ENCODE assay signal across 8 mouse cellular contexts in the genomic region with DNA sequence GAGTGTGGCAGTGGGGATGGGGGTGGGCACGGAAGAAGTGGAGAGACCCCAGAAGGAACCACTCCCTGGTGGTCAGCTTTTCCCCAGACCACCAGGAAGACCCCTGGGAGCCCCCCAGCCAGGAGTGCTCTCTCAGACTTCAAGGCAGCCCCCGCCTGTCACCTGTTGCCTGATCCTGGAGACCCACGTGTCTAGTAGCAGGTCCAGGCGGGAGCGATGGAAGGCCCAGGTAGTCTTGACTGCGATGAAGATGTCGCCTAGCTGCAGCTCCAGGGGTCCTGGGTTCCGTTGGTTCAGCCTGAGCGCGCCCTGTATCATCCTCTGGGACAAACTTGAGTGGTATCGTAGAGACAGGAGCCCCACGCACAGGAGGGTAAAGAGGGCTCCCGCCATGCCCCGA. TPM values are rescaled to one million over a fixed set of nuclear protein-coding genes. Genes with fewer than 3 reads are reported as not detected.
DNase-seq lines count a peak whose midpoint lies in the region; ATAC-seq lines count a peak whose summit lies in the region.

No protein-coding gene starts in this region.

- H3K4me3 ChIP-seq in kidney, embryonic 14.5 days (ENCODE audit: low read length) = peak overlapping the region; percentile 25
- H3K4me3 ChIP-seq in brown adipose tissue, adult 24 weeks (ENCODE audit: insufficient read depth, low read depth, low read length) = peak overlapping the region; percentile 64
- peak overlapping the region; percentile 24 for H3K4me3 ChIP-seq in hindbrain, embryonic 14.5 days (replicated peaks; ENCODE audit: low read length)
- peak overlapping the region; percentile 51 for H3K4me3 ChIP-seq in midbrain, embryonic 12.5 days

- WGBS in kidney, embryonic 14.5 days = 48% methylated on average over 14 of the region's 14 CpGs
- WGBS in hindbrain, embryonic 14.5 days = 28% methylated on average over 14 of the region's 14 CpGs
- 26% methylated on average over 14 of the region's 14 CpGs for WGBS in midbrain, embryonic 12.5 days

- H3K4me2 ChIP-seq in kidney, embryonic 14.5 days (replicated peaks; ENCODE audit: low read depth, low read length) = peak overlapping the region; percentile 43
- peak overlapping the region; percentile 45 for H3K4me2 ChIP-seq in hindbrain, embryonic 14.5 days (replicated peaks)
- H3K4me2 ChIP-seq in midbrain, embryonic 12.5 days (replicated peaks) = peak overlapping the region; percentile 74

- peak overlapping the region; percentile 63; the same call in 1 of the 2 replicates for H3K27ac ChIP-seq in kidney, embryonic 14.5 days (ENCODE audit: low read depth, low read length)
- H3K27ac ChIP-seq in brown adipose tissue, adult 24 weeks (replicated peaks; ENCODE audit: low read depth, low read length) = peak overlapping the region; percentile 96
- H3K27ac ChIP-seq in hindbrain, embryonic 14.5 days = peak overlapping the region; percentile 61; the same call in 1 of the 2 replicates
- H3K27ac ChIP-seq in midbrain, embryonic 12.5 days (replicated peaks) = peak overlapping the region; percentile 100

- peaks cover 8% of the 10 kb centered on the region; the same call in 1 of the 2 replicates for H3K9me3 ChIP-seq in kidney, embryonic 14.5 days (ENCODE audit: control insufficient read depth, low read length)
- H3K9me3 ChIP-seq in hindbrain, embryonic 14.5 days (ENCODE audit: control insufficient read depth, low read length) = no peaks in the 10 kb centered on the region
- no peaks in the 10 kb centered on the region for H3K9me3 ChIP-seq in midbrain, embryonic 12.5 days

- no peaks in the 10 kb centered on the region for H3K27me3 ChIP-seq in kidney, embryonic 14.5 days (ENCODE audit: control insufficient read depth, insufficient read depth, low read length)
- no peaks in the 10 kb centered on the region for H3K27me3 ChIP-seq in hindbrain, embryonic 14.5 days (ENCODE audit: control insufficient read depth, insufficient read depth, low read length)
- no peaks in the 10 kb centered on the region for H3K27me3 ChIP-seq in midbrain, embryonic 12.5 days

- peaks cover 13% of the 10 kb centered on the region for H3K36me3 ChIP-seq in kidney, embryonic 14.5 days (ENCODE audit: control insufficient read depth, insufficient read depth, low read length)
- H3K36me3 ChIP-seq in hindbrain, embryonic 14.5 days (replicated peaks; ENCODE audit: control insufficient read depth, insufficient read depth) = no peaks in the 10 kb centered on the region
- H3K36me3 ChIP-seq in midbrain, embryonic 12.5 days = 0 out of 2 replicates have a peak, but pooled peaks cover 10% of the 10 kb centered on the region

- ATAC-seq in kidney, embryonic 14.5 days (ENCODE audit: low FRiP score, low TSS enrichment) = no peak; the same call in 1 of the 2 replicates
- no peak for ATAC-seq in hindbrain, embryonic 14.5 days (ENCODE audit: low FRiP score)
- ATAC-seq in midbrain, embryonic 12.5 days (ENCODE audit: low FRiP score, low read depth) = no peak

- H3K4me1 ChIP-seq in kidney, embryonic 14.5 days (ENCODE audit: control insufficient read depth, insufficient read depth, low read length) = peaks cover 10% of the 10 kb centered on the region
- H3K4me1 ChIP-seq in brown adipose tissue, adult 24 weeks (ENCODE audit: control insufficient read depth, insufficient read depth, insufficient read length, low read length) = peaks cover 4% of the 10 kb centered on the region
- H3K4me1 ChIP-seq in hindbrain, embryonic 14.5 days (replicated peaks; ENCODE audit: control insufficient read depth, insufficient read depth, low read length) = peaks cover 23% of the 10 kb centered on the region
- peaks cover 66% of the 10 kb centered on the region for H3K4me1 ChIP-seq in midbrain, embryonic 12.5 days

- DNase-seq in kidney, adult 18-20 months = no peak
- no peak for DNase-seq in hindbrain, embryonic 14.5 days (ENCODE audit: low spot score)
- DNase-seq in urinary bladder, postnatal 36 days (ENCODE audit: low spot score in 2 of 2) = no peak
- no peak for DNase-seq in right cerebral cortex, postnatal 25 days
- DNase-seq in urinary bladder, adult 18-20 months (ENCODE audit: low spot score in 2 of 2) = no peak

- H3K9ac ChIP-seq in kidney, embryonic 14.5 days (ENCODE audit: low read depth, low read length) = peak overlapping the region; percentile 44
- H3K9ac ChIP-seq in hindbrain, embryonic 14.5 days = peak overlapping the region; percentile 46
- peak overlapping the region; percentile 75 for H3K9ac ChIP-seq in midbrain, embryonic 12.5 days (replicated peaks)

RNA-seq across cellular contexts. Expression of gene Mfng, which starts 0.4 kb away (rescaled TPM):
- 12.4 and 15.4 TPM in 2 replicates for polyA plus RNA-seq in kidney, embryonic 14.5 days (2014; fragmentation: Nextera tagmentation; extraction: Ambion mirVana)
- 12.0 and 20.7 TPM in 2 replicates for polyA plus RNA-seq in brown adipose tissue, adult 24 weeks (2012; ENCODE audit: insufficient read depth, insufficient read length, missing spikeins)
- 11.7 and 12.5 TPM in 2 replicates for polyA plus RNA-seq in hindbrain, embryonic 14.5 days (2014; fragmentation: Nextera tagmentation; extraction: Ambion mirVana)
- 119 and 137 TPM in 2 replicates for polyA plus RNA-seq in midbrain, embryonic 12.5 days (2016; fragmentation: Nextera tagmentation; extraction: Ambion mirVana)

RNA-seq across cellular contexts. Expression of gene Card10, which starts 30.0 kb away (rescaled TPM):
- 6.1 and 10.2 TPM in 2 replicates for polyA plus RNA-seq in kidney, embryonic 14.5 days (2014; fragmentation: Nextera tagmentation; extraction: Ambion mirVana)
- polyA plus RNA-seq in brown adipose tissue, adult 24 weeks (2012; ENCODE audit: insufficient read depth, insufficient read length, missing spikeins) = 3.9 and 4.8 TPM in 2 replicates
- polyA plus RNA-seq in hindbrain, embryonic 14.5 days (2014; fragmentation: Nextera tagmentation; extraction: Ambion mirVana) = 2.5 and 2.6 TPM in 2 replicates
- polyA plus RNA-seq in midbrain, embryonic 12.5 days (2016; fragmentation: Nextera tagmentation; extraction: Ambion mirVana) = 2.3 and 2.6 TPM in 2 replicates

RNA-seq across cellular contexts. Expression of gene Elfn2, which starts 54.3 kb away (rescaled TPM):
- polyA plus RNA-seq in kidney, embryonic 14.5 days (2014; fragmentation: Nextera tagmentation; extraction: Ambion mirVana) = 0.03 TPM in 2 replicates
- polyA plus RNA-seq in brown adipose tissue, adult 24 weeks (2012; ENCODE audit: insufficient read depth, insufficient read length, missing spikeins) = not detected in 2 replicates
- polyA plus RNA-seq in hindbrain, embryonic 14.5 days (2014; fragmentation: Nextera tagmentation; extraction: Ambion mirVana) = 6.0 and 8.5 TPM in 2 replicates
- polyA plus RNA-seq in midbrain, embryonic 12.5 days (2016; fragmentation: Nextera tagmentation; extraction: Ambion mirVana) = 0.88 and 2.2 TPM in 2 replicates
